Mouse (Mus musculus): ENCODE results near the gene Gm12216.

The Gm12216 gene

DNA sequence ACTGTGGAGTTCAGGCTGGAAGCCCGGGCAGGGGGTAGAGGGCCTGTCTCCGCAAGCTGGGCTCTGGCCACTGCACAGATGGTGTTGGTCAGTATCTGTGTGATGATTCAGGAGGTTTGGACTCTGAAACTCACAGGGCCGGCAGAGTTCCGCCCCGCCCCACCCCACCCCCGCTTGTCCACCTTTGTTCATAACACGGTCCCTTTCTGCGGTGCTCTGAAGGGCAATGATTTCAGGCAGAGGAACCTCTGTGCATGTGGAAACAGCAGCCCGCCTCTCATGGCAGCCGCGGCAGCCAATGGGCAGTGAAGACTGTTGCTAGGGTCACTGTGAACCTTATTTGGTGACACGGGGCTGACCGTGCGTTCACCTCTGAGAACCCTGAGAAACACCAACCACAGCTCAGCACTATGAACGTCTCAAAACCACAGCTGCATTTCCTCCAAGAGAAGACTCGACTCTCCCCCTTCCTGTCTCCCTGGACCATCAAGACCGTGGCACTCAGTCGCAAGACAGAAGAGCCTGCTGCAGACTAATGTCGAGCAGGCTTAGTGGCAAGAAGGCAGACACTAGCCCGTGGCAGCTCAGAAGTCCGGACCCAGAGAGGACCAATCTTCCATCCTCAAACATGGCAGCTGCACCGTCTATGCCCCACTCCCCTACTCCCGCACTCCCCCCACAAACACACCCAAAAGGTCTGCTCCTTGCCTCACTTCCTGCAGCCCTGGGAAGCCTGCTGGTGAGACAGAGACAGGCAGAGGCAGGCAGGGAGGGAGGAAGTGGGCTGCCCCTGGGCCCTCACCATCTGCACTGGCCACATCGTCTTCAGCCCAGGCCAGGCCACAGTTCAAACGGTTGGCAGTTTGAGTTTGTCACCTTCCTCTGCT is 64.1 kb downstream of the Gm12216 start:
- peak; percentile 38 to 61 for DNase-seq

DNA sequence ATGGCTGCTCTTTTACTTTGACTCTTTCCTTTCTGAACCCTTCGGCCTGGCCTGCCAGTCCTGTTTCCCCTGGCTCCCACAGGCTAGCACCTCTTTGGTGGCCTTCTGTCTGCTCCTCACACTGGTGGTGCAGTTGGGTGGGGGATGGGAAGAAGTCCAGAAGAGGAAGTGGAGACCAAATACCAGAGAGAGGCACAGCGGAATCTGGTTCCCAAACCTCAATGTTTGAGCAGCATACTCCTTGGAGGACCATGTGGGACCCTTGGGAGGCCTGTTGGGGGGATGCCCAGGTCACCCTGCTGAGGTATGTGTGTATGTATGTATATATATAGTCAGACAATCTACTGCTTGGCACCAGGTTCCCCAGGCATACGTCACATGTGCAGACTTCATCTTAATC is 65.0 kb downstream of the Gm12216 start:
- no peak for DNase-seq

DNA sequence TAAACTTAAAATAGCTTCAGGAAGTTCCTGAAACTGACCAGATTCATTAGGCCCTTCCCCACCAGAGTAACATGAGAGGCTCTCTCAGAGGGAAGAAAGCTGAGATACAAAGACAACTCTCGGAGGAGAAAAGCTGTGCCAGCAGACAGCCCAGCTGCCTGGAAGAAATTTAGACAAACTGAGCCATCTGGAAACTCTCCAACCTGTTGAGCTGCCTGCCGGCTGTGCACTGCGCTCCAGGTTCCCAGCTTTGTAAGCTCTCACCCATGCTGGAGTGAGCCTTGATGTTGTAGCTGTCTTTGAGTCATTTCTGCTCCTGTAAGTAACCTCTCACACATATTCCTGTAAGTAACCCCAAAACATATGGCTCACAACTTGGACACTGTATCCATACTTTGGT is 66.1 kb downstream of the Gm12216 start:
- no peak for DNase-seq

DNA sequence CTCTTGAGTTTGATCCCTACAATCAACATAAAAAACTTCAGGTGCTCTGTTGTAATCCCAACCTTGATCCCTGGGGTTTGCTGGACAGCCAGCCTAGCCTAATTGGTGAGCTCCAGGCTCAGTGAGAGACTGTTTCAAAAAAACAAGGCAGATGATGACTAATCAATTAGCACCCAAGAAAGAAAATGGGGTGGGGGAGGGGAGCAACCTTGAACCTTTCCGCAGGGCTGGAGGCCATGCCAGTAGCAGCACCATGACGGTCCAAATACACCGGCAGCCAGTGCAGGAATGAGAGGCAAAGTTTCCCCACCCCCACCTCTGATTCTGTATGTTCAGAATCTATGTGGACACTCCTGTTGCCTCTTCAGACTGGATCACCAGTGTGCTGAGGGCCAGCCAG is 69.8 kb downstream of the Gm12216 start:
- no peak for DNase-seq

DNA sequence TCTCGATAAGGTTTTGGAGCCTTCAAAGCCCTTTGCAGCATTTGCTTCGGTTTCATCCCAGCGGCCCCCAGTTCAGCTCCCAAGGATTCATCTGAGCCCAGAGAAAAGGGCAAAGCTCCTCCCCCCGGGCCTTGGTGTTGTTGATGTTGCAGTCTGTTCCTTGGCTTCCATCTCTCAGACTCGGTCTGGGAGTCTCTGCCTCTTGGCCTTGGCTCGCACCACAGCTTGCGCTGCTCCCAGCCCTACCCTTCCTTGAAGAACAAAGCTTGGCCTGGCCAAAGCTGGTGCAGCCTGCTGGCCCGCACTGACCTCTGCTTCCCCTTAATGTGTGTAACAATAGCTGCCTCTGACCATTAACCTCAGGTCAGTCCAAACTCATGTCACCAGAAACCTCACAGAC is 70.9 kb downstream of the Gm12216 start:
- no peak for DNase-seq

DNA sequence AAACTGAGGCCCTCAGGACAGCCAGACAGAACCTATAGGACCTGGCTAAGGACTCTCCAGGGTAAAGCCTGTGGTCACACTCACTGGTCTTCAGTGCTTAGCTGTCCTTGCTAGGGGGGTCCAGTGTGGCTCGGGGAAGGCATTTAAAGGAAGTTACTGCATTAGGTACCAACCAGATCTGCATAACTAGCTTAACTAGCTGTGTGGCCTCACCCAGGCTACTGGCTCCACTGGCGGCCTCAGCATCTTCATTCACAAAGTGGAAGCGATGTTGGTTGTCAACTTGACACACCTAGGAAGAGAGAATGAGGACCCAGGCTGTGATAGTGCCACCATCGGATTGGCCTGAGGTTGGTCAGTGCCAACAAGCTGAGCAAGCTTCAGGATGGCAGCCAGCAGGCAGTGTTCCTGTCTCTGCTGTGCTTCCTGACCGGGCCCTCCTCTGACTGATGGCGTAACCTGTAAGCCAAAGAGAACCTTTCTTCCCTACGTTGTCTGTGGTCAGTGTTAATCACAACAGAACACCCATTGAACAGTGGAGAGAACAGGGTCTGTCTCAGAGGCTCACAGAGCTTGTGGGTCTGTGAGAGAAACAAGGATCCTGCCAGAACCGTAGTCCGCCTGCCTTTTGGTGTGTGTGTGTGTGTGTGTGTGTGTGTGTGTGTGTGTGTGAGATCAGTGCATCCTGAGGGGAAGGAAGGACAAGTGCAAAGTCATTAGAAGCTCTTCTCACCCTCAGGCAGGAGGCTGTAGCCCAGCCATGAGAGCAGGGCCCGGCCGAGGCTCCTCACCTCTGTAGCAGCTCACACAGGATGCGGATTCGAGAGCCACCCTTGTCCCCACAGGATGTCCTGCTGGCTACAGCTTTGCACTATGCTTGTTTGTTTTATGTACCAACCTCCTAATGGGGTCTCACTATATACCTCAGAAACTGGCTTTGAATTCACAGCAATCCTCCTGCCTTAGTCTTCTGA is 72.7 kb downstream of the Gm12216 start:
- DNase-seq, result peak; percentile 60 to 70

DNA sequence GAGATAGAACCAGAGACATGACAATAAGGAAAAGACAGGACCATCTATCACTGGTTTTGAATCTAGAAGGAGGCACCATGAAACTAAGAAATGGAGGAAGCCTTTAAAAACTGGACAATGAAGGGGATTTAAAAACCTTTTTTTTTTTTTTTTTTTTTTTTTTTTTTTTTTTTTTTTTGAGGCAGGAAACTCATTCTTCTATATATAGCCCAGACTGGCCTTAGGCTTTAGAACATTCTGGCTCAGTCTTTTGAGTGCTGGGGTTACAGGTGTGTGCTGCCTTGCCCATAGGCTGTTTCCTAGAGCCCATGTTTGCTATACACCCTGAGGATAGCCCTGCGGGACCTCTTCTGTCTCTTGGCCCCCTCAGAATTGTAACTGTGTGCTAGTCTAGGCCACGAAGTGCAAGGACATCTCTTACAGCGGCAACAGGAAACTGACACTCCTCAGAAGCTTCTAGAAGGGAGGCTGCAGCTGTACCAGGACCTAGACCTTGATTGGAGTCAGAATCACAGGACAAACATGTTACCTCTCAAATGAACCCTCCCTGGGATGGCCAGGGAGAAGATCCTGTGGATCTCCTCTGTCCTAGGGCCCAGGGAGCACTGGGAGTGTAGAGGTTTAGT is 73.6 kb downstream of the Gm12216 start:
- DNase-seq, result no peak

DNA sequence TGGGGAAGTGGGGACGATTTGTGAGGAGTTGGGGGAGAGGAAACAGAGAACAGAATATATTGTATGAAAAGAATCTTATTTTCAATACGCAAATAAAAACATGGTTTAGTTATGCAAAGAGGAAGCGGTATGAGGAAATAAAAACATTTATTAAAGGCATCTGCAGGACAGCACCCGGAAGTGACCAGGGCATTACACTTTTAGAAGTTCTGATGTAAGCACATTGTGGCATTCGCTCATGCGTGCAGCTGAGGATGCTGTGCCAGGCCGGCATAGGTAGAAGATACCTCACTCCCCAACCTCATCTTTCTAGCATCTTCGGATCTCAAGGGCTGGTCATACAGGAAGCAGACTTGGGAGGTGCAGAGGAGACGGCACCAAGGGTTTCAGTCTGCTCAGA is 75.8 kb downstream of the Gm12216 start:
- no peak for DNase-seq

DNA sequence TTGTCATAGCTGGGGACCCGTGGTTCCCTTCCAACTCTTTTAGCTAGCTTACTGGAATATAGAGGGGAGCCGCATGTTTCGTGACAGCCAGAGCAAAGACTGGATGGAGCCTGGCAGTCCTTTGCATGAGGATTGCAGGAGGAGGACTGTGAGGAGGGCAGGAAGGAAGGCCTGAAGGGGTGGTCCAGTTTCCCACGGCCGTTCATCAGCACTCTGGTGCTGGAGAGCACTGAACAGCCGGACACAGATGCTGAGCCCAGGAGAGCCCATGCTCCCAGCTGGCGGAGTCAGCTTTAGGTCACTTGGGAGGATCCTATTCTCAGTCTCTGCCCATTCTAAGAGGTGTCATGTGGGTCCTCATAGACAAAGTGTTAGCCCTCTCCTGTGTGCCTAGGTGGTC is 77.1 kb downstream of the Gm12216 start:
- DNase-seq, result no peak

DNA sequence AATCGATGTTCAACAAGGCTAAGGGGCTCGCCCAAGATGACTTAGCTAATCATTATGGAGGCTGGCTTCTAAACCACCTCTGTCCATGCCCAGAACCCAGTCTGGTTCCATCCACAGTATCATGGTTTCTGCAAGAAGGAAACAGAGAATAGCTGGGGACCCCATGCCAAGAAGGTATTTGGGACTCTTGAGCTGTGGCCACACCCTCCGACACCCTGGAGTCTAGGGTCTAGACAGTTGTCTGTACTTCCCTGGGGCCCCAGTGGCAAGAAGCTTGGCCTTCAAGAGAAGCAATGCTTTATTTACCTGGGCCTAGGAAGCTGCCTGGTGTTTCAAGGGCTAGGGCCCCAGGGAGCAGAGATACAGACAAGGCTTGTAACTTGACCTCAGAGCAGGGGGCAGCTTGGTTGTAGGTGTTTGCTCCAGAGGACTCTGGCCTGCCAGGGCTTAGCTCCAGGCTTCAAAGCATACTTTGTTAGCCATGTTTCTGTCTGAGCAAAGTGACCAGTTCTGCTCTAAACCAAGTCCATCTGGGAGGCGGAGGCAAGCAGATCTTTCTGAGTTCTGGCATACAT is 77.8 kb downstream of the Gm12216 start:
- DNase-seq, result no peak

DNA sequence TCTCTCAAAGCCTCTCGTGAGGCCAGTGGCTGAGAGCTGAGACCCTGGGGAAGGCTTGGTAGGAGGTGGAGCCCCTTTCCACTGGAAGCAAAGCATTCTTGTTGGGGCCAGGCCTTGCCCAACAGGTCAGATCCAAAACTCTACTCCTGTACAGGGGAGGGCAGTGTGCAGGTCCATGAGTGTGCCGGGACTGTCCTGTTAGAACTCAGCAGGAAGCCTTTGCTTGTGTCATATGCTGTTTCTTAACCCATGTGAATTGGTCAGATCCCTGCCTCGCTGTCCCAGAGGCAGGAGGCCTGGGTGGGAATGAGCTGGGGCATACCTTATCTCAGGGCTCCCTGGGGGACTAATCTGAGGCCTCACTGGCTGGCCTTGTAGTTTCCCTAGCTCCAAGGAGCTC is 78.8 kb downstream of the Gm12216 start:
- DNase-seq, result no peak

DNA sequence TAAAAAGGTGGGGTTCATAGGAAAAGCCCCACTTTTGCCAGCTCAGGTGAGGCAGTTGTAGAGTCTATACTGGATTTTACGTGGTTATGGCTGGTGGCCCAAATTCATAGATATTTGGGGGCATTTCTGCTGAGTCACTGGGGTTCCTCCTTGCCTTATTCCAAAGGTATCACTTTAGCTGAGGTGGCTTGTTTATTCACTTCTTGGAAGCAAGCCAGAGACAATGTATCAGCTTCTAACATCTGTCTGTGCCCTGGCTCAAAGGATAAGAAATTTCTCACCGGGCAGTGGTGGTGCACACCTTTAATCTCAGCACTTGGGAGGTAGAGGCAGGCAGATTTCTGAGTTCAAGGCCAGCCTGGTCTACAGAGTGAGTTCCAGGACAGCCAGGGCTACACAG is 79.2 kb downstream of the Gm12216 start:
- no peak for DNase-seq

DNA sequence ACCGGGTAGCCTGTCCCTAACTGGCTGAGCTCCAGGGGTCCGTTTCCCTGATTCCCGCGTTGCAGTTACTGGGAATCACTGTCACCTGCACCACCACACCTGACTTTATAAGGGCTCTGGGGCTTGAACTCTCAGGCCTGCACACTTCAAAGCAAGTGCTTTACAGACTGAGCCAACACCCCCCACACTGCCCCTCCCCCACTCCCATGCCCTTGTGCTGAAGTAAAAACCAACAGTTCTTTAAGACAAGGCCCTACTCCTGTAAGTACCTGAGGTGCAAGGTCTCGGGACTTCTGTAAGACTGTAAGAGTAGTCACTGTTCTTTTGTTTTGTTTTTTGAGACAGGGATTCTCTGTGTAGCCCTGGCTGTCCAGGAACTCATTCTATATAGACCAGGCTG is 80.6 kb downstream of the Gm12216 start:
- DNase-seq, result no peak

DNA sequence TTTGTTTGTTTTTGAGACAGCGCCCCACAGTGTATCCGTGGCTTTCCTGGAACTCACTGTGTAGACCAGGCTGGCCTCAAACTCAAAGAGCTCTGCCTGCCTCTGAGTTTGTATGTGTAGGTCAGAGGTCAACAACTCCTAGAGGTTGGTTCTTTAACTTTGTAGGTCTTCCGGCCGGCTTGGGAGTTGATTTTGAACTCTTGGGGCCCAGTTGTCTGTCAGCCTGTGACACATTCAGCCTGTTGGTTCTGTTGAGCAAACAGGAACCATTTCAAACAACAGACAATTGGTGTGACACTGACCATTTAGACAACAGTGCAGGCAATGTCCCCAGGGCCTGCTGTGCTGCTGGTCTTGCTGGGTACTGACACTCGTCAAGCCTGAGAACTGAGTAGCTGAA is 81.3 kb downstream of the Gm12216 start:
- no peak for DNase-seq

DNA sequence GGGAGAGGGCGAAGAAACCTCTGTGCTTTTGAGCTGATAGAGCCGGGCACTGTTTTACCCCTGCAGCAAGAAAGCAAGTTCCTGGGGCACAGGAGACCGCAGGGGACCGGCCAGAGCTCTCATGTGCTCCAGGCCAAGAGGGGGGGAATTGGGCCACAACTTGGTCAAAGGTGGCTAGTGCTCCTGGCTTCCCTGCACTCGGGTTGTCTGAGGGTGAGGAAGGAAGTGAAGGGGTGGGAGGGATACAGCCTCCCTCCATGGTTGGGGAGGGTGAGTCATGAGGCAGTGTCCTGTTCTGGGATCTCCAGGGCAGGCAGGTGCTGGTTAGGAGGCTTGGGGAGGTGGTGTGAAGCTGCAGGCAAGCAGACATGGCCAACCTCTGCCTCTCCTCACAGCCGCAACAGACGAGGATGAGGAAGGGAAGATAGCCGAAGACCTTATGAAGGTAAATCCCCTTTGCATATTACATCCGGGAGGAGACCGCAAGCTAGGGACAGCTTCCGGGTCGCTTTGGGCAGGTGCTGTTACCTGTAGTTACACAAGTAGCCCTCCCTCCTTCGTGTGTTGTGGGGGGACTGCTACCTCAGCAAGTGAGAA is 84.3 kb downstream of the Gm12216 start:
- DNase-seq, result no peak

DNA sequence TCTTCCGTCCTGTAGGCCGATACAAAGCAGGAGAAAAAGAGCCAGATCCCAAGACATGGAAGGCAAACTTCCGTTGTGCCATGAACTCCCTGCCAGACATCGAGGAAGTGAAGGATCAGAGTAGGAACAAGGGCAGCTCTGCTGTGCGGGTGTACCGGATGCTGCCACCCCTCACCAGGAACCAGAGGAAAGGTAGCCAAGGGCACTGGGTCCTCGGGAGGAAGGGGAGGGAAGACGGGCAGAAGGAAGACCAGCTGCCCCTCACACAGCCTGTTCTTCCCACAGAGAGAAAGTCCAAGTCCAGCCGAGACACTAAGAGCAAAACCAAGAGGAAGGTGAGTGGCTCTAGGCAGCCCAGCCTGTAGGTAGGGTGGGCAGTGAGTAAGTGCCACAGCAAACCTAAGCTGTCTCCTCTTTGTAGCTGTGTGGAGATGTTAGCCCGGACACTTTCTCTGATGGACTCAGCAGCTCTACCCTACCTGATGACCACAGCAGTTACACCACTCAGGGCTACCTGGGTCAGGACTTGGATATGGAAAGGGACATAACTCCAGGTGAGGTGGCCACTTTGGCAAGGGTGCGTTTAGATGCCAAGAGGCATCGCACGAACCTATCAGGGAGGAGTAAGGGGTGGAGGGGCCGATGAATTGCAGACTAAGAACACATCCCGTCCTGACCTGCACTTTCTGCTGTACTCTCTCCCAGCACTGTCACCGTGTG is 85.3 kb downstream of the Gm12216 start:
- no peak for DNase-seq

DNA sequence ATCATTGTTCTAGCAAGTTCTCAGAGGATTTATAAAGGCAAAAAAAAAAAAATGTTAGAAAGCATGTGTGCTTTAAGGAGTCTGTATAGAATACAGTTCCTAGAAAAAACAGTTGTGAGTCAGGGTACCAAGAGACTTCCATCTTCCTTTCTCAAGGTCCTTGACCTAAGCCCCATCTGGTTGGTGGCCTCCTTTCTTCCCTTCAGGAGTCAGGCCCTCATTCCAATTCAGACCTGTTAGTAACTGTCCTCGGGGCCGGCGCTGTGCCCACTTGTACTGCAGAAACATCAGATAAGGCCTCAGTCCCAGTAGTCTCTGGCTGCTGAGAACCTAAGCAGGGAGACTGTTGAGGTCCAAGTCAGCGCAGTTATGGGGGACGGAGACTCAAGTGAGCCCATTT is 86.0 kb downstream of the Gm12216 start, which contains the start of gene Gm17334:
Gene Gm17334, minus strand, starts transcription at position 101 of the 400 bp plus-strand sequence.
- DNase-seq, result no peak

DNA sequence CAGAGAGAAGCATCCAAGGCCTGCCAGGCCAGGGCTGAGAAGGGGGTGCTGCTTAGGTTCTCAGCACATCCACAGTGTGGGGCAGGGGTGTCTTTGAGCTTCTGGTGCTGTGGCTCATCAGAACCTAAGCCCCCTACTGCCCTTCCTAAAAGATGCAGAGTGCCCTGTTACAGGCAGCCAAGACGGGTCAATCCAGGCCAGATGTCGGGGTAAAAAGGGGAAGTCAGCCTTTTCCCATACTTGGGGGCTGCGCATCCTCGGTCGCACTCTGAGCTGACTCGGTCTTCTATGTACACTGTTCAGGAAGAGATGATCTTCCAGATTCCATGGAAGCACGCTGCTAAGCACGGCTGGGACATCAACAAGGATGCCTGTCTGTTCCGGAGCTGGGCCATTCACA is 86.5 kb downstream of the Gm12216 start:
- DNase-seq, result no peak

DNA sequence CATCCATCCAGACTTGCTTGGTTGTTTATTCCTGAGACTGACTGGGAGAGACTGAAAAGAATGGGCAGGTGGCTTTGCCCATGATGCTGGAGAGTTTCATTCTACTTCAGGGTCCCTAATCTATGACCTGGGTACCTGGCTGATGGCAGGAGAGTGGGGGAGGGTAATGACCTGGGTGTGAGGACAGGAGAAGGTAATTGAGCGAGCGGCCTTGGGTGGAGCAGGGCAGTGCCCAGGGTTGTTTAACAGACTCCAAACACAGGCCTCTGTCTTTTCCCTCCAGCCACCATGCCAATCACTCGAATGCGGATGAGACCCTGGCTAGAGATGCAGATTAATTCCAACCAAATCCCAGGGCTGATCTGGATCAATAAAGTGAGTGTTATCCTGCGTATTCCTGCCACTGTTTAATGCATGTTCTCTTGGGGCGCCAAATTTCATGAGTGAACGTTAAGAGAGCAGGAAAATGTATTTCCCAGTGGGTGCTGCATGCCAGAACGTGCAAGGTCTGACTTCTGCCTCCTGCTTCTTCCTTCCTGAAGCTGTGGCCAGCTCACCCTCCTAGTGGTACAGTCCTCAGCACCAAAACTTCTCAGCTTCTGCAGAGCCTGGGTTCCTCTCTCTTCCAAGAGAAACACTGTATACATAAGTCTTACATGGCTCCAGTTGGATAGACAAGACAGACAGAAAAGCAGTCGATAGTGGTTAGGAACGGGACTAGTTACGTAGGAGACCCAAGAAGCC is 87.9 kb downstream of the Gm12216 start:
- no peak for DNase-seq

DNA sequence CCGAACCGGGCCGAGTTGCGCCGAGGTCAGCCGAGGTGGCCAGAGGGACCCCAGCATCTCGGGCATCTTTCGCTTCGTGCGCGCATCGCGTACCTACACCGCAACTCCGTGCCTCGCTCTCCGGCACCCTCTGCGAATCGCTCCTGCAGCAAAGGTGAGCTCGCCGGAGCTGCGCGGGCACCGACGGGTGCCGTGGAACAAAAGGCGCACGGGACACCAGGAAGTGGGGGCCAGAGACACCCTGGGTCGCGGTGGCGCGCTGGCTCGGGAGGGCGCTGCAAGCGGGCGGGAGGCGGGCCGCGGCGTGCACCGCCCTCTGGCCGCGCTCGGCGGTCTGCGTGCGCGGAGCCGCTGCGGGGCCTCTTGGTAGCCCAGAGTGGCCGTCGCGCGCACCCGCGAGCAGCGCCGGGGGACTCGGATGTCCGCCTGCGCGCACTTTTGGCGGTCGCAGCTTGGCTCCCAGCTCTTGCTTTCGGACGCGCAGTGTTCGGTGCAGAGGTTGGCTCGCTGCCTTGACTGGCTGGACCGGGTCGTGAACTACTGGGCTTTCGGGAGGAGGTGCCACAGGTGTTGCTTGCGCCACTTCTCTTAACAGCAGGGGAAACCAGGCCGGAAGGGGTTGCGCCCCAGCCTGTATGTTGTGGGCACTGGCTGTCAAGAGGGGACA is 88.8 kb downstream of the Gm12216 start:
- DNase-seq, result peak; percentile 52 to 61
